Mouse (Mus musculus) kidney, adult 2 months (tissue): ENCODE data around the gene Cdc20b. TPM values are rescaled to one million over a fixed set of nuclear protein-coding genes. Genes with fewer than 3 reads are reported as not detected.

Source experiments
- DNase-seq: peaks from one replicate; pipeline ENCODE4 v3.0.0; 2021
- H3K27ac ChIP-seq: fragments of 200-500 bp; 2 replicates; pipeline ENCODE4 v1.5.1; 2012; ENCODE audit warnings: low read depth, low read length, control low read depth, inconsistent platforms; ENCODE audit not compliant: insufficient read depth
- H3K27me3 ChIP-seq: fragments of 200-500 bp; replicated peaks from 2 replicates; pipeline ENCODE4 v1.6.1; 2012; ENCODE audit warnings: mild to moderate bottlenecking, moderate library complexity, low read length, inconsistent platforms; ENCODE audit not compliant: control insufficient read depth, insufficient read depth
- H3K36me3 ChIP-seq: fragments of 200-500 bp; 2 replicates; pipeline ENCODE4 v1.6.1; 2012; ENCODE audit warnings: mild to moderate bottlenecking, moderate library complexity, low read length, inconsistent platforms; ENCODE audit not compliant: control insufficient read depth, insufficient read depth
- H3K4me1 ChIP-seq: fragments of 200-500 bp; 2 replicates; pipeline ENCODE4 v1.6.1; 2011; ENCODE audit warnings: low read length; ENCODE audit not compliant: control insufficient read depth, insufficient read depth
- H3K4me3 ChIP-seq: fragments of 200-500 bp; 2 replicates; pipeline ENCODE4 v1.5.1; 2011; ENCODE audit warnings: mild to moderate bottlenecking, low read depth, low read length, control low read depth; ENCODE audit not compliant: insufficient read depth
- CTCF ChIP-seq: fragments of 200-500 bp; conservative IDR thresholded peaks from 2 replicates; pipeline ENCODE4 v1.5.1; 2011; ENCODE audit warnings: low read depth, mild to moderate bottlenecking, control low read depth, low read length, moderate library complexity, mixed read lengths; ENCODE audit not compliant: insufficient read depth, insufficient read length
- POLR2A ChIP-seq: fragments of 200-500 bp; IDR thresholded peaks from one replicate; pipeline ENCODE4 v1.6.1; 2011; ENCODE audit warnings: low read depth, low read length, control low read depth
- WGBS: fragments of 180-500 bp; shearing (Covaris S2); methylation state at CpG from one replicate; pipeline ENCODE4 v1.1.7; 2018; 5-methylcytosine and 5-hydroxymethylcytosine counted together
- polyA plus RNA-seq: library from polyadenylated mRNA; depleted of rRNA; stranded (reverse); fragments of >200 nt; gene quantifications from 2 replicates; pipeline ENCODE4 v1.2.3, GENCODE M21; 2012; rRNA removed

Gene Cdc20b
- polyA plus RNA-seq, 1 experiment = not detected

DNA sequence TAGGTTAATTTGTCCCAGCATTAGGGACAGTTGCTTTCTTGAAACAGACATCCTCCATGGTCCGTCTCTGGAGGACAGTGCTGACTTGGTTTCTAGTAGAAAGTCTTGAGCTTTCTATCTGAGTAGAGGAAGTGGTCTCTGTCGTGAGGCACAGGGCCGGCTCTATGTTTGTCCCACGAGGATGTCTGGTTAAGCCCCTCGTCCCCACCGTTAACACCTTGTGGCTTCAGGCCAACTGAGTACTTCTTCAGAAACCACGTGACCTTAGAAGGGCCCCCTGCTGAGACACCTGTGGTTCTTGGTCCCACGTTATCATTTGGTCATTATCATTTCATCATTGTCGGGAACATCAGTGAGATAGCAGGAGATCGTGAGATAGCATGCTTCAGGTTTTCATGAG, 66.9 kb downstream of the Cdc20b start:
- DNase-seq = no peak
- H3K4me1 ChIP-seq = no peaks in the 10 kb centered on the region
- H3K27me3 ChIP-seq = no peaks in the 10 kb centered on the region; the same call in 1 of the 2 replicates
- H3K27ac ChIP-seq = no peak overlapping the region
- no peak for TF ChIP-seq CTCF
- no peak for TF ChIP-seq POLR2A
- WGBS = 81% methylated on average over 10 of the region's 10 CpGs
- H3K4me3 ChIP-seq = no peak overlapping the region
- no peaks in the 10 kb centered on the region for H3K36me3 ChIP-seq

GRCm38 (mm10) chr13:113104759-113105158, 69.8 kb downstream of the Cdc20b start:
- no peaks in the 10 kb centered on the region for H3K4me1 ChIP-seq
- H3K4me3 ChIP-seq = no peak overlapping the region
- TF ChIP-seq POLR2A (no peak), CTCF (no peak)
- no peaks in the 10 kb centered on the region for H3K36me3 ChIP-seq
- no peak for DNase-seq
- 92% methylated on average over 10 of the region's 10 CpGs for WGBS
- H3K27ac ChIP-seq = no peak overlapping the region
- H3K27me3 ChIP-seq = no peaks in the 10 kb centered on the region

DNA sequence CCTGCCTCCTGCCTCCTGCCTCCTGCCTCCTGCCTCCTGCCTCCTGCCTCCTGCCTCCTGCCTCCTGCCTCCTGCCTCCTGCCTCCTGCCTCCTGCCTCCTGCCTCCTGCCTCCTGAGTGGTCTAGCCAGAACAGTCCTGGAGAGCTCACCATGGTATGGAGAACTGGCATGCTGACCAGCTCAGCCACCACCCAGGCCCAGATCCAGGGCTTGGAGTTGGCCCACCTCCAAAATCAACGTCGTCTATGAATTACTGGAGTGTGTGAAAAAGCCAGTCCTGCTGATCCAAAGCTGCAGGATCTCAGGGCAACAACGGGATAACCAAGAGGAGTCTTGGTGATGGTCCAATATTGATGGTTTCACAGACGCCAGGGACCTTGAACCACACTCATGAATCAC, 84.1 kb downstream of the Cdc20b start:
- TF ChIP-seq POLR2A (no peak), CTCF (no peak)
- Histone ChIP-seq H3K4me3 (no peak overlapping the region), H3K4me1 (no peaks in the 10 kb centered on the region), H3K27me3 (no peaks in the 10 kb centered on the region), H3K27ac (no peak overlapping the region), H3K36me3 (no peaks in the 10 kb centered on the region)
- WGBS = 29% methylated on average over 4 of the region's 4 CpGs
- DNase-seq = no peak

DNA sequence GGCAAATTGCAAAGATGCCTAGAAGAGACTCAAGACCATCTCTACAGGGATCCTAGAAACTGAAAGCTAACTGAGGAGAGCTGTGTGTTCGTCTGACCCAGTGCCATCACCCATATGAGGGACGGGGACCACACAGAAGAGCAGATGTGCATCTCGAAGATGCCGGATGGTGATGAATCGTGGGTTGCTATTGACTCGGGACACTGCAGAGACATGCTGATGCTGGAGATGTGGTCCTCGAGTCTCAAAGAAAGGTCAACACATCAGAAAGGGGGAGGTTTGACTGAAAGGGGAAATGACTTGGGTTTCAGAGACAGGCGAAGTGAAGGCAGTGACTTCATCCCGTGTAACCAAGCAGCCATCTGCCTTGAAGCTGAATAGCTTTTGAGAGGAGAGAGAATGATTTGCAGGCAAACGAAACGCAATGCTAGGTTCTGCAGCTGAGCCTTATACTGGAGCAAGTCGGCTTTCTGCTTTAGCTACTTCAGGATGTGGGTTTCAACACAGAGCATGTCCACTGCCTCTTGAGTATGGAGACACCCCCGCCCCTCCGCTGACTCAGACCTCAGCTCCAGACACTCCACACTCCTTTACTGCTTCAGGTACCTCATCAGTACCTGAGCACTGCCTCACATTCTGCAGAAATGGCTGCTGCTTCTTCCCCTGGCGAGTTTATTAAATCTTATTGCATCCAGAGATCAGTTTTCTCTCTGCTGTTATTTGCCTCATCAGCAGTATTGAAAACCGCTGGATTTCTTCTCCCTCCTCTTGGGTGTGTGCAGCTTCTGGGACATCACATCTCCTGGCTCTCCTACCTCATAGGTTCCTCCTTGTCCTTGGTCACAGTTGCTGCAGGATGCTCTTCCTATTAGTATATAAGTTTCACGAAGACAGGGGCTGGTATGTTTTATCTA, 85.7 kb downstream of the Cdc20b start:
- H3K4me1 ChIP-seq = no peaks in the 10 kb centered on the region
- no peaks in the 10 kb centered on the region for H3K36me3 ChIP-seq
- no peak overlapping the region for H3K4me3 ChIP-seq
- no peaks in the 10 kb centered on the region for H3K27me3 ChIP-seq
- 84% methylated on average over 17 of the region's 17 CpGs for WGBS
- DNase-seq = no peak
- no peak for TF ChIP-seq POLR2A
- no peak for TF ChIP-seq CTCF
- no peak overlapping the region for H3K27ac ChIP-seq

DNA sequence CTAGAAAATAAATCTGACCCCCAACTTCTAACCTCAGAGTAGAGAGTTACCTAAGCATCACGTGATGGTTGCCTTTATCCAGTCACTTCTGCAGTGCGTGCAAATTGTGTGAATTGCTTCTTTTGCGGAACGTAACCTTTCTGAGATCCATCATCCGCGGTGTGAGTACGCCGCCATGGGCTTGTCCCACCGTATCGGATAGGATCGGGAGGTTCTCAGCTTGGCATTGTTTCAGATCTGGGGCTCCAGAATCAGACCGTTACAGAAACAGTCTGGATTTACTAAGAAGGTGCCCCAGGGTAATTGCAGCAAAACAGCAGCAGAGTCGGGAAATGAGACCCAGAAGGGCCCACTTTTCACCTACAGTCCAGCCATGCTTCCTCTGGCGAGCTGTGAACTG, 86.4 kb downstream of the Cdc20b start:
- no peak overlapping the region for H3K27ac ChIP-seq
- DNase-seq = no peak
- TF ChIP-seq POLR2A (no peak), CTCF (no peak)
- H3K4me3 ChIP-seq = no peak overlapping the region
- H3K4me1 ChIP-seq = no peaks in the 10 kb centered on the region
- 90% methylated on average over 14 of the region's 14 CpGs for WGBS
- no peaks in the 10 kb centered on the region for H3K27me3 ChIP-seq
- no peaks in the 10 kb centered on the region for H3K36me3 ChIP-seq

DNA sequence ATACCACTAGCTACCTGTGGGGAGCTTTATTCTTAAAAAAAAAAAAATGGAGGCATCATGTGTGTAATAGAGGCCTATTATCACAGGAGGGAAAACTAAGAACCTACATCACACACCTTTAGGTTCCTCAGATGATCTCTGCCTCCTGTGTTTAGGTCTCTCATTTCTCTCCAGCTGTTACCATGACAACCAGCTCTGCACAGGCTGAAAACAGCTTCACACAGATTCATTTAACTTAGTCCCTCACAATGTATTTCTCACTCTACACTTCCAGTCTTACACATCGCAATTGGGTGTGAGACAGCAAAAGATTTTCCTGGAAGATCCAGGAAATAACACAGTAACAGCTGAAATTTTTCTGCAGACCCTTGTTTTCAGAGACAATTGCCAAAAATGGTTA, 95.1 kb downstream of the Cdc20b start:
- Histone ChIP-seq H3K4me1 (no peaks in the 10 kb centered on the region), H3K27me3 (no peaks in the 10 kb centered on the region), H3K27ac (no peak overlapping the region), H3K36me3 (no peaks in the 10 kb centered on the region), H3K4me3 (no peak overlapping the region)
- WGBS = 88% methylated on average over 1 of the region's 1 CpGs
- TF ChIP-seq CTCF (no peak), POLR2A (no peak)
- no peak for DNase-seq

DNA sequence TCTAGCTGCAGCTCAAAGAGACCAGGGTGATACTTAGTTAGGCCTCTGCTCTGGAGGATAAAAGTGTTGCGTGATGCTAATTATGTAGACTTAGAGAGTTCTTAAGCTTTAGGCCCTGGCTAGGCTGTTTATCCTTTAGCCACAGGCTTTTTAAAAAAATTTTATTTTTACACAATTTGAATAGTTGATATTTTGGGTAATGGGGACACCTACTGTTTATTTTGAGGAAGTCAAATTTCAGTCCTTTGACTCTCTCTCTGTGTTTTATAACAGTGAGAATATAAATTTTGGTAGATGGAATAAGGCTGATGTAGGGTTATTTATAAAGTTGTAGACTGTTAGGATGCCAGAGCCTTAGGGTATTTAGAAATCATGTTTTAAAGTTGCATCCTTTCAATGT, 104.7 kb downstream of the Cdc20b start:
- TF ChIP-seq POLR2A = no peak
- TF ChIP-seq CTCF = no peak
- no peak overlapping the region for H3K27ac ChIP-seq
- H3K36me3 ChIP-seq = no peaks in the 10 kb centered on the region
- no peak for DNase-seq
- H3K4me1 ChIP-seq = no peaks in the 10 kb centered on the region
- H3K27me3 ChIP-seq = no peaks in the 10 kb centered on the region
- 91% methylated on average over 1 of the region's 1 CpGs for WGBS
- H3K4me3 ChIP-seq = no peak overlapping the region

Other genes with a start within 250 kb of the Cdc20b start
- gene Plpp1, start 234.3 kb upstream of the Cdc20b start, polyA plus RNA-seq = 98.1 and 123 TPM in 2 replicates
- gene Mtrex, start 107.7 kb upstream of the Cdc20b start, polyA plus RNA-seq = 7.9 and 10.6 TPM in 2 replicates
- gene Dhx29, start 107.7 kb upstream of the Cdc20b start, polyA plus RNA-seq = 3.9 and 4.0 TPM in 2 replicates
- gene Ccno, start 47.3 kb upstream of the Cdc20b start, polyA plus RNA-seq = 0.47 and 1.1 TPM in 2 replicates
- gene Mcidas, start 41.3 kb upstream of the Cdc20b start, polyA plus RNA-seq = not detected in 2 replicates
- gene Gpx8, start 11.3 kb downstream of the Cdc20b start, polyA plus RNA-seq = 6.5 and 9.2 TPM in 2 replicates
- 0.35 and 1.1 TPM in 2 replicates for gene Gzma, start 65.9 kb downstream of the Cdc20b start, polyA plus RNA-seq
- 16.4 and 16.6 TPM in 2 replicates for gene Esm1, start 174.5 kb downstream of the Cdc20b start, polyA plus RNA-seq
- gene Gzmk, start 190.8 kb downstream of the Cdc20b start, polyA plus RNA-seq = not detected in 2 replicates